Mouse (Mus musculus) liver, postnatal 0 days (tissue): ENCODE measurements around the gene Asb6. TPM values are rescaled to one million over a fixed set of nuclear protein-coding genes. Genes with fewer than 3 reads are reported as not detected.

ENCODE experiments used
- ATAC-seq: fragments of 200-750 bp; cut with Nextera tagmentation; 2 replicates; pipeline ENCODE4 v1.8.0; 2017; ENCODE audit warnings: mild to moderate bottlenecking, moderate library complexity
- DNase-seq: peaks from one replicate; pipeline ENCODE4 v3.0.0-alpha.2; 2016
- H3K27ac ChIP-seq: fragments of 300-500 bp; sonication (generic); 2 replicates; pipeline ENCODE4 v1.5.1; 2014; ENCODE audit warnings: antibody characterized with exemption, moderate library complexity, mild to moderate bottlenecking, low read depth
- H3K27me3 ChIP-seq: fragments of 300-500 bp; sonication (generic); 2 replicates; pipeline ENCODE4 v1.6.1; 2014; ENCODE audit warnings: low read length, control low read depth, mixed read lengths; ENCODE audit not compliant: insufficient read depth
- H3K36me3 ChIP-seq: fragments of 300-500 bp; sonication (generic); replicated peaks from 2 replicates; pipeline ENCODE4 v1.6.1; 2014; ENCODE audit warnings: mild to moderate bottlenecking, control low read depth, low read length, moderate library complexity, mixed read lengths; ENCODE audit not compliant: insufficient read depth
- H3K4me1 ChIP-seq: fragments of 300-500 bp; sonication (generic); 2 replicates; pipeline ENCODE4 v1.6.1; 2014; ENCODE audit warnings: antibody characterized with exemption, mild to moderate bottlenecking, control low read depth; ENCODE audit not compliant: insufficient read depth
- H3K4me2 ChIP-seq: fragments of 300-500 bp; sonication (generic); 2 replicates; pipeline ENCODE4 v1.6.1; 2014; ENCODE audit warnings: low read depth, mild to moderate bottlenecking, low read length, moderate library complexity, mixed read lengths
- H3K4me3 ChIP-seq: fragments of 300-500 bp; sonication (generic); 2 replicates; pipeline ENCODE4 v1.5.1; 2014; ENCODE audit warnings: low read depth, low read length
- H3K9ac ChIP-seq: fragments of 300-500 bp; sonication (generic); replicated peaks from 2 replicates; pipeline ENCODE4 v1.6.1; 2014; ENCODE audit warnings: mild to moderate bottlenecking, moderate library complexity
- H3K9me3 ChIP-seq: fragments of 300-500 bp; sonication (generic); 2 replicates; pipeline ENCODE4 v1.6.1; 2016; ENCODE audit warnings: mild to moderate bottlenecking, control low read depth, low read length, mixed read lengths
- CTCF ChIP-seq: sonication (generic); IDR thresholded peaks from 2 replicates; pipeline ENCODE4 v1.5.1; 2016; ENCODE audit warnings: antibody characterized with exemption, low read depth
- EP300 ChIP-seq: IDR thresholded peaks from 2 replicates; pipeline ENCODE4 v1.6.1; 2016; ENCODE audit warnings: antibody characterized with exemption, low read depth, mild to moderate bottlenecking
- WGBS: fragments of 180-500 bp; shearing (Covaris S2); extraction: QIAGEN DNeasy Blood & Tissue Kit; methylation state at CpG from one replicate; pipeline ENCODE4 v1.1.7; 2014; ENCODE audit not compliant: insufficient replicate concordance; 5-methylcytosine and 5-hydroxymethylcytosine counted together
- polyA plus RNA-seq: library from polyadenylated mRNA; unstranded; fragments of >200 nt; fragmentation: Nextera tagmentation; extraction: Ambion mirVana; gene quantifications from 2 replicates; pipeline ENCODE4 v1.2.1, GENCODE M21; 2015

Asb6 gene
- 16.7 and 16.9 TPM in 2 replicates for polyA plus RNA-seq

- no peaks in the 10 kb centered on the region for H3K9me3 ChIP-seq
- no peak within 1 kb of the TSS for H3K27ac ChIP-seq
- WGBS, result 58% methylated on average over 4 of the region's 4 CpGs
- peaks cover 14% of the 10 kb centered on the region for H3K36me3 ChIP-seq
- H3K4me3 ChIP-seq, result no peak within 1 kb of the TSS
- H3K9ac ChIP-seq, result no peak within 1 kb of the TSS
- H3K27me3 ChIP-seq, result no peaks in the 10 kb centered on the region
- no peak within 1 kb of the TSS for H3K4me2 ChIP-seq
- DNase-seq (no peak), ATAC-seq (no peak)
- no peak for TF ChIP-seq CTCF
- H3K4me1 ChIP-seq, result peaks cover 23% of the 10 kb centered on the region
Observed at GRCm38 (mm10) chr2:30830283-30830795, at the start of gene Asb6. Gene Asb6 (minus strand): TSS chr2:30830333.

- Histone ChIP-seq H3K9ac (no peak overlapping the region), H3K9me3 (no peaks in the 10 kb centered on the region), H3K4me1 (no peaks in the 10 kb centered on the region), H3K27me3 (no peaks in the 10 kb centered on the region), H3K4me3 (no peak overlapping the region), H3K36me3 (no peaks in the 10 kb centered on the region), H3K4me2 (no peak overlapping the region), H3K27ac (no peak overlapping the region)
- DNase-seq, result no peak
- 84% methylated on average over 15 of the region's 15 CpGs for WGBS
- ATAC-seq, result no peak
- TF ChIP-seq CTCF (no peak), EP300 (no peak)
Observed at GRCm38 (mm10) chr2:30879481-30879880, 49.3 kb upstream of the Asb6 start.

DNA sequence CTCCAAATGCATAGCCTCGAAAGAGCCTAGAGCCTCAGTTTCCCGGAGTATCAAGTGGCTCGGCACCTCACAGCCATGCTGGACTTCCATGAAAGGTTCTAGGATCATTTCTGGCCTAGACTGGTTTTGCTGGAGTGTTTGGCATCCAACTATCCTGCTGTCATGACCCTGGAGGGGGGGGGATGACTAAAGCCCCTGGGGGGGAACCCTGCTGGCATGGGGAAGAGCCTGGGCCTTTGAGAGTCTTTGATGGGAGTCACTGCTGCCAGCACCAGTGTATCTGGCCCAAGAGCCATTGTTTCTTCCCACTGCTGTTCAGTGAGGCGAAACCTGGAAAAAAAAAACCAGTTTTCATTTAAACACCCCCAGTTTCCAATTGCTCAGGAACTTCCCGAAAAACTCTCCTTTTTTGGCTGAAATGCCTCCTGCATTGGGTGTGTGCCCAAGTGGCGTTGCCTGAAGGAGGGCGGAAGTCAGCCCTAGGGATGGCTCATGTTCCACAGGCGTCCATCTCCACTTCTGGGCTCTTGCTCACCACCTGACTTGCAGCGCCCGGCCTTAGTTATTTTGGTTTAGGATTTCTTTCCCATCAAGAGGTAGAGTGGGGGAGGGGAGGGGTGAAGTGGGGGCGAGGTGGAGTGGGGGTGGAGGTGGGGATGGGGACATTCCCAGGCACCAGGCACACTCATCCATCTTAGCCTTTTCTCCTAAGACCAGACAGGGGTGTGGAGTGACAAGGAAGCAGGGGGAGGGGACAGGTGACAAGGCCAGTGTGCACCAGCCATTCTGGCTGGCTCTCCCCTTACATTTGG, 45.7 kb upstream of the Asb6 start:
- no peaks in the 10 kb centered on the region for H3K27me3 ChIP-seq
- TF ChIP-seq EP300, result no peak
- TF ChIP-seq CTCF, result no peak
- no peak overlapping the region for H3K4me2 ChIP-seq
- H3K9me3 ChIP-seq, result no peaks in the 10 kb centered on the region
- no peaks in the 10 kb centered on the region for H3K4me1 ChIP-seq
- H3K27ac ChIP-seq, result no peak overlapping the region
- WGBS, result 68% methylated on average over 11 of the region's 11 CpGs
- H3K36me3 ChIP-seq, result no peaks in the 10 kb centered on the region
- ATAC-seq, result no peak
- H3K4me3 ChIP-seq, result no peak overlapping the region
- no peak overlapping the region for H3K9ac ChIP-seq
- no peak for DNase-seq

DNA sequence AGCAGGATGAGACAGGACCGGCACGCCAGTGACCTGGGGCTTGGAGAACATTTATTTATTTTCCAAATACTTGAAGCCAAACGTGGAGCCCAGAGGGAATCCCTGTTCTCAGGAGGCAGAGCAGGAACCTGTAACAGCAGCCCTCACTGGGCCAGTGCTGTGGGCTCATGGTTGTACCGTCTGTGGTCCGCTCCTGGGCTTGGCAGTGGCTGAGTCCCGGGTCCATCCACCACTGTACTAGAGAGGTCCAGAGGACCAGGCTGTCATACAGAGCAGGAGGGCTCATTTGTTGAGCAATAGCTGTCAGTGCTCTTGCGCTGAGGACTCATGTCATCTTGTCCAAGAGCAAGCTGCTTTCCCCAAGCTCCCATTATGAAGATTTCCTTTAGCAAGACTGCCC, 45.0 kb upstream of the Asb6 start:
- H3K9me3 ChIP-seq, result no peaks in the 10 kb centered on the region
- ATAC-seq, result no peak
- H3K9ac ChIP-seq, result no peak overlapping the region
- WGBS, result 77% methylated on average over 7 of the region's 7 CpGs
- H3K4me3 ChIP-seq, result no peak overlapping the region
- H3K36me3 ChIP-seq, result no peaks in the 10 kb centered on the region
- H3K4me1 ChIP-seq, result no peaks in the 10 kb centered on the region
- no peak for DNase-seq
- no peak overlapping the region for H3K4me2 ChIP-seq
- H3K27ac ChIP-seq, result no peak overlapping the region
- TF ChIP-seq EP300, result no peak
- no peak for TF ChIP-seq CTCF
- no peaks in the 10 kb centered on the region for H3K27me3 ChIP-seq

DNA sequence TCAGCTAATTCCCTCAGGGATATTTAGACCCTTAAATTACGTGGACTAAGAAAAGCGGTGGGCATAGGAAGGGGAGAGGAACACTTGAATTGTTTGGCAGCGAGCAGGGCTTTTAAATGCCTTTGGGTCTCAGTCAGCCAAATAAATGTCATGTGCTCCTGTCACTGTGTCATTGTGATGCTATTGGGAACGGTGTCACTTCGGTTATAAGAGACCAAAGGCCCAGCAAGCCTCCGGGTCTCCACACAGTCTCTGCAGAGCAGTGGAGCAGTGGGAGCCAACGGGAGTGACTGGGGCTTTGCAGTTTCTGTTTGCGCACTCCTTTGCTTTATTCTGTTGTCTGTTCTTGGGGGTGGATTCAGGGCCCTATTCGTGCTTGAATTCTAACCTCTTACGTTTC, 44.3 kb upstream of the Asb6 start:
- no peaks in the 10 kb centered on the region for H3K36me3 ChIP-seq
- no peak overlapping the region for H3K4me2 ChIP-seq
- H3K27ac ChIP-seq, result no peak overlapping the region
- H3K4me3 ChIP-seq, result no peak overlapping the region
- no peak for TF ChIP-seq EP300
- no peak for TF ChIP-seq CTCF
- ATAC-seq (no peak), DNase-seq (no peak)
- H3K9ac ChIP-seq, result no peak overlapping the region
- H3K4me1 ChIP-seq, result no peaks in the 10 kb centered on the region
- H3K27me3 ChIP-seq, result no peaks in the 10 kb centered on the region
- WGBS, result 64% methylated on average over 10 of the region's 10 CpGs
- H3K9me3 ChIP-seq, result no peaks in the 10 kb centered on the region

DNA sequence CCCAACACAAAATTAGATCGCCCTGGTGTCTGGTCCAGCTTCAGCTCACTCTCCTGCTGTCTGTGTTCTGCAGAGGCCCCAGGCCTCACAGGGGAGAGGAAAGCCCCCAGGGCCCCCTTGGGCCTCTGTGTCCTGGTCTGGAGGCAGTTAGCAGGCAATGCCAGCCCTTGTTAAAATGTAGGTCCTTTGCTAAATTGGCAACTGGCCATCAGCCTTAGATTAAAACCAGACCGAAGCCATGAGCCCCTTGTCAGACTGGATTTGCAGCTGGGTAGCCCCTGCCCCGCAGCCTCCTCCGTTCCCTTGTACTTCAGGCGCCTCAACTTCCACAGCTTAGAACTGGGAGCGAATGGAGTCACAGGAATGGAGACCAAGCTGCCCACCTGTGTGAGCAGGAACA, 42.5 kb upstream of the Asb6 start:
- H3K4me1 ChIP-seq, result no peaks in the 10 kb centered on the region
- ATAC-seq (no peak), DNase-seq (no peak)
- H3K9me3 ChIP-seq, result no peaks in the 10 kb centered on the region
- TF ChIP-seq EP300 (no peak), CTCF (no peak)
- H3K36me3 ChIP-seq, result no peaks in the 10 kb centered on the region
- H3K4me2 ChIP-seq, result no peak overlapping the region
- 87% methylated on average over 6 of the region's 6 CpGs for WGBS
- no peak overlapping the region for H3K27ac ChIP-seq
- no peaks in the 10 kb centered on the region for H3K27me3 ChIP-seq
- H3K9ac ChIP-seq, result no peak overlapping the region
- H3K4me3 ChIP-seq, result no peak overlapping the region
